Mouse (Mus musculus) macrophage (primary cell): Measurements from ENCODE around the gene Tesmin. TPM values are rescaled to one million over a fixed set of nuclear protein-coding genes. Genes with fewer than 3 reads are reported as not detected.

Experiments used
- H3K27ac ChIP-seq: fragments of 350-480 bp; formaldehyde crosslinking; 2 replicates; pipeline ENCODE4 v1.9.0; 2021
- H3K36me3 ChIP-seq: fragments of 350-480 bp; formaldehyde crosslinking; 2 replicates; pipeline ENCODE4 v1.9.0; 2021; ENCODE audit errors: inconsistent target
- H3K4me3 ChIP-seq: fragments of 350-480 bp; formaldehyde crosslinking; 2 replicates; pipeline ENCODE4 v1.9.0; 2021; ENCODE audit errors: inconsistent target
- H3K79me2 ChIP-seq: fragments of 350-480 bp; formaldehyde crosslinking; 2 replicates; pipeline ENCODE4 v1.9.0; 2021; ENCODE audit errors: inconsistent target
- WGBS: methylation state at CpG from one replicate; pipeline ENCODE4 v1.1.7; 2026; ENCODE audit warnings: inconsistent platforms; ENCODE audit not compliant: missing documents; 5-methylcytosine and 5-hydroxymethylcytosine counted together
- polyA plus RNA-seq: library from polyadenylated mRNA; stranded (reverse); fragments of 250-400 nt; gene quantifications from 3 replicates; pipeline ENCODE4 v1.2.4, GENCODE M21; 2018; ENCODE audit warnings: inconsistent platforms

Tesmin gene
- polyA plus RNA-seq, 1 experiment from 2014 or later, result 0.16 TPM

DNA sequence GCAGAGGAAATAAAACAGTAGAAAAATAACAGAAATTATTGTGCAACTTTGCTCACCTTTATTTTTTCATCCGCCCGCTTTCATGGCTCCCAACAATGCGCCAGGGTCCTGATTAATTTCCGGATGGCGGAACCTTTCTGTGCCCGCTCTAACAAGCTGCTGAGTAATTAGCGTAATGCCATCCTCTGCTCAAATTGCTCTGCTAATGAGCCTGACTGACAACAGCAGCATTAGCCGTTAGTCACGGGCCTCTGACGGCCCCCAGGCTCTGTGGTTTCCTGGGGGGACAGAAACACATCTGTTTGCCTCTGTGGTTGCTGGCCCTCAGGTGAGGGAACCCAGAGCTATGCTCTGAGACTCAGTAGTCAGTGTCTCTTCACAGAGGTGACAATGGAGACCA lies 52.4 kb downstream of the Tesmin start:
- Histone ChIP-seq H3K27ac (no peak overlapping the region), H3K36me3 (no peaks in the 10 kb centered on the region), H3K79me2 (no peaks in the 10 kb centered on the region), H3K4me3 (no peak overlapping the region)
- WGBS, result 66% methylated on average over 10 of the region's 10 CpGs

DNA sequence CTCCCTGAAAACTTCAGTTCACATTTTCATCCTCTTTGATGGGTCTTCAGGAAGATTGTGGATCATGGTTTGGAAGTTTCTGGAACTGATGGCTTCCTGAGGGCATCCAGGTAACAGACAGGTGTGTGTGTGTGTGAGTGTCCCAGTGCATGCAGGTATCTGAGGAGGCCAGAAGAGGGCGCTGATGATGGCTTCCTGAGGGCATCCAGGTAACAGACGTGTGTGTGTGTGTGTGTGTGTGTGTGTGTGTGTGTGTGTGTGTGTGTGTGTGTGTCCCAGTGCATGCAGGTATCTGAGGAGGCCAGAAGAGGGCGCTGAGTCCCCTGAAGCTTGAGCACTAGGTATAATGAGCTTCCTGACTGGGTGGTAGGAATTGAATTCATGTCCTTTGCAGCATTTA lies 58.7 kb downstream of the Tesmin start:
- H3K79me2 ChIP-seq, result no peaks in the 10 kb centered on the region
- WGBS, result 90% methylated on average over 3 of the region's 3 CpGs
- H3K4me3 ChIP-seq, result no peak overlapping the region
- H3K36me3 ChIP-seq, result no peaks in the 10 kb centered on the region
- H3K27ac ChIP-seq, result no peak overlapping the region

DNA sequence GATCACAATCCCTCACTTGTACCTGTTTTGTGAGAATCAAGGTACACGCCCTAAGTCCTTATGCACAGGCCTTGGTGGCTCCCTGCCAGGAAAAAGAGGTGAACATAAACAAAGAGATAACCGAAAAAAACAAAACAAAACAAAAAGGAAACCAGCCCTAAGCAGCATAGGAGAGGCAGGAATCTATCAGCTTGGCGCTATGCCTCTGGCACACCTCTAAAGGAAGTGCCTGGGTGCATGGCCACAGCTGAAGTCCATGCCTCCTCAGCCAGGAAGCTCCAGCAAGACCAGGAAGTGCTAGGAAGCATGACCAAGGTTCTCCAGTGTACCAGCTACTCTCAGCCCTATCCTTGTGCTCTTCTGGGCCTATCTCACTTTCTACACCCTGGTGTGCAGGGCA lies 60.6 kb downstream of the Tesmin start:
- H3K4me3 ChIP-seq, result no peak overlapping the region
- WGBS, result 84% methylated on average over 3 of the region's 3 CpGs
- H3K27ac ChIP-seq, result no peak overlapping the region
- H3K36me3 ChIP-seq, result no peaks in the 10 kb centered on the region
- H3K79me2 ChIP-seq, result no peaks in the 10 kb centered on the region

DNA sequence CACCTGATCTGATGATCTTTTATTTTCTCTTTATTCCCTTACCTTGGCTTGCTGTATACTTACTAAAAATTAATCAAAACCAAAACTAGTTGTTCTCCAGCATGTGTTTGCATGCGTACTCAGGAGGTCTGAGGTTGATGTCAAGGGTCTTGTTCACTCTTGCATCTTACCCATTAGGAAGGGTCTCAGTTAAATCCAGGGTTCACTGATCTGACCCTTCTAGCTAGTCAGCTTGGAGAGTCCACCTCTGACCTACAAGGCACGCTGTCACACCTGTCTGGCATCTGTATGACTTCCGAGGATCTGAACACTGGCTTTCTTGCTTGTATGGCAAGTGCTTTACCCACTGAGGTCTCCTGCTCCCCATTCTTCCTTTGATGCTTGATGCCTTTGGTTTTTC lies 62.1 kb downstream of the Tesmin start:
- Histone ChIP-seq H3K79me2 (no peaks in the 10 kb centered on the region), H3K36me3 (peaks cover 7% of the 10 kb centered on the region; the same call in 1 of the 2 replicates), H3K4me3 (no peak overlapping the region), H3K27ac (no peak overlapping the region)
- 95% methylated on average over 3 of the region's 3 CpGs for WGBS

DNA sequence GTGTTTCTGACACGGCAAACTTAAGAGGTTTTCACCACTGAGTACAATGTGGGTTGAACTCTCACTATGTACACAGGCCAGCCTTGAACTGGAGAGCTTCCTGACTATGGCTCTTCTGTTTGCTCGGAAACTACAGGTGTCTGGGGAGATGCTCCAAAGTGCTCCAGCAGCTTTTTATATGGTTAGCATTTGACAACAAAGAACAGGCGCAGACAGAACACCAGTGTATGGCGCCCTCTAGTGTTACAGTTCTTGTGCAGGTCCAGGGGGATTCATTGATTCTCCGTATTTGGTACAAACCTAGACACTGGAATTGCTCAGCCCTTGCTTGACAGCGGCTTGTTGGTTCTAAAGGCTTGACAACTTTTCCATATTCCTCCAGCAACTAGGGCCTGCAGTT lies 62.5 kb downstream of the Tesmin start:
- Histone ChIP-seq H3K27ac (no peak overlapping the region), H3K36me3 (peaks cover 9% of the 10 kb centered on the region; the same call in 1 of the 2 replicates), H3K4me3 (no peak overlapping the region), H3K79me2 (no peaks in the 10 kb centered on the region)
- WGBS, result 25% methylated on average over 6 of the region's 6 CpGs

DNA sequence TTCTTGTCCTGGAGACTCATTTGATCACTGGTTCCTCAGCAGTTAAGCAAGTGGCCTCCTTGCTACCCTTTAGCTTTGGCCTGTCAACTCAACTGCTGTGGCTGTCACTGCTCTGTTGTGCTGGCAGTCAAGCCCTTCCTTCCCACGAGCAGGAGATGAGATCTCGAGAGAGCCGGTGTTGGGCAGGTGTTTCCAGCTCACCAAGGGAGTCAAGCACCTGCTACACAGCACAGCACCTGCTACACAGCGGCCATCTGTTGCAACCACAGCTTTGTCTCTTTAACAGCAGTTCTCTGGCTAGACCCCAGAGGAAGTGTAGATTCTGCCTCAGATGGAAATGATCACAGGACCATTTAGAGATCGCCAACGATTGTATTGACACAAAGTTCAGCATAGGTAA lies 63.0 kb downstream of the Tesmin start:
- WGBS, result 38% methylated on average over 6 of the region's 6 CpGs
- H3K27ac ChIP-seq, result no peak overlapping the region
- peaks cover 13% of the 10 kb centered on the region for H3K36me3 ChIP-seq
- H3K4me3 ChIP-seq, result no peak overlapping the region
- H3K79me2 ChIP-seq, result no peaks in the 10 kb centered on the region

Other genes with a start within 250 kb of the Tesmin start
- gene Mrpl21, start 106.0 kb upstream of the Tesmin start, polyA plus RNA-seq, result 39.8 to 73.7 TPM (median 41.2 TPM) in 3 replicates
- gene Ighmbp2, start 105.8 kb upstream of the Tesmin start, polyA plus RNA-seq, result 3.1 to 3.7 TPM (median 3.2 TPM) in 3 replicates
- 64.9 to 112 TPM (median 73.6 TPM) in 3 replicates for gene Cpt1a, start 66.5 kb upstream of the Tesmin start, polyA plus RNA-seq
- gene Gal, start 25.7 kb downstream of the Tesmin start, polyA plus RNA-seq, result not detected in 3 replicates
- gene Ppp6r3, start 186.9 kb downstream of the Tesmin start, polyA plus RNA-seq, result 44.9 to 49.4 TPM (median 48.9 TPM) in 3 replicates